Mouse (Mus musculus) hindbrain, embryonic 16.5 days (tissue): Measurements from ENCODE around the gene Tdrd12. TPM values are rescaled to one million over a fixed set of nuclear protein-coding genes. Genes with fewer than 3 reads are reported as not detected.
A peak's percentile ranks its signal among the peaks of the same experiment; 100 is the strongest.

ENCODE experiments used
- ATAC-seq: fragments of 200-750 bp; cut with Nextera tagmentation; 2 replicates; pipeline ENCODE4 v1.8.0; 2017; ENCODE audit warnings: moderate TSS enrichment, moderate library complexity
- H3K27ac ChIP-seq: fragments of 300-500 bp; sonication (generic); 2 replicates; pipeline ENCODE4 v1.5.1; 2014; ENCODE audit warnings: low read depth, mild to moderate bottlenecking, control low read depth, low read length, moderate library complexity
- H3K27me3 ChIP-seq: fragments of 300-500 bp; sonication (generic); replicated peaks from 2 replicates; pipeline ENCODE4 v1.6.1; 2014; ENCODE audit warnings: low read length; ENCODE audit not compliant: control insufficient read depth, insufficient read depth
- H3K36me3 ChIP-seq: fragments of 300-500 bp; sonication (generic); 2 replicates; pipeline ENCODE4 v1.6.1; 2014; ENCODE audit warnings: mild to moderate bottlenecking, low read length, moderate library complexity, mixed read lengths; ENCODE audit not compliant: control insufficient read depth, insufficient read depth
- H3K4me1 ChIP-seq: fragments of 300-500 bp; sonication (generic); 2 replicates; pipeline ENCODE4 v1.6.1; 2014; ENCODE audit warnings: low read depth, low read length; ENCODE audit not compliant: control insufficient read depth, insufficient read depth
- H3K4me2 ChIP-seq: fragments of 300-500 bp; sonication (generic); 2 replicates; pipeline ENCODE4 v1.6.1; 2014; ENCODE audit warnings: mild to moderate bottlenecking, low read length, control low read depth, moderate library complexity
- H3K4me3 ChIP-seq: fragments of 300-500 bp; sonication (generic); 2 replicates; pipeline ENCODE4 v1.5.1; 2014; ENCODE audit warnings: mild to moderate bottlenecking, low read length, control low read depth, moderate library complexity
- H3K9ac ChIP-seq: fragments of 300-500 bp; sonication (generic); 2 replicates; pipeline ENCODE4 v1.6.1; 2014; ENCODE audit warnings: low read depth, mild to moderate bottlenecking, control low read depth, low read length, moderate library complexity
- H3K9me3 ChIP-seq: fragments of 300-500 bp; sonication (generic); 2 replicates; pipeline ENCODE4 v1.6.1; 2014; ENCODE audit warnings: mild to moderate bottlenecking, low read length, moderate library complexity; ENCODE audit not compliant: control insufficient read depth
- WGBS: fragments of 180-500 bp; shearing (Covaris S2); extraction: QIAGEN DNeasy Blood & Tissue Kit; methylation state at CpG from one replicate; pipeline ENCODE4 v1.1.7; 2014; 5-methylcytosine and 5-hydroxymethylcytosine counted together
- polyA plus RNA-seq: library from polyadenylated mRNA; unstranded; fragments of >200 nt; fragmentation: Nextera tagmentation; extraction: Ambion mirVana; gene quantifications from 2 replicates; pipeline ENCODE4 v1.2.1, GENCODE M21; 2015

Tdrd12 gene
- polyA plus RNA-seq: 0.62 and 0.81 TPM in 2 replicates

DNA sequence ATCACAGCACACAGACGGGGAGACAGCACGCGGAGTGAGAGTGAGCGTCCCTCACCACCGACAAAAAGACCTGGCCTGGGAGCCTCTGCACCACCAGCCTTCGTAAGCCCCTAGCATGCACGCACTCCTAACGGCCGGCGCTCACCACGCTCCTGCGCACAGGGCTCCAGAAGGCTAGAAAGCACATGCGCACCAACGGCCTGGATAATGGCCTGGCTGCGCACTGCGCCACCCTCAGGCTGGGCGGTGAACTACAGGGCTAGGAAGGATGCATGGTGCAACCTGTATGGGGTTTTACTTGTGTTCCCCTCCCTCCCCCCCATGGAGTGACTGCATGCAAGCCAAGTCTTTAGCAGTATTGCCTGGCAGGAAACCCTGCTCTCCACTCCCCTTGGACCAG lies at the start of gene Tdrd12:
Tdrd12 (minus strand) TSS at position 184 of the 400 bp plus-strand sequence.
- Histone ChIP-seq H3K4me3 (no peak within 1 kb of the TSS), H3K27me3 (no peaks in the 10 kb centered on the region), H3K27ac (no peak within 1 kb of the TSS), H3K9me3 (no peaks in the 10 kb centered on the region), H3K36me3 (no peaks in the 10 kb centered on the region), H3K4me1 (no peaks in the 10 kb centered on the region), H3K4me2 (no peak within 1 kb of the TSS), H3K9ac (no peak within 1 kb of the TSS)
- 97% methylated on average over 17 of the region's 17 CpGs for WGBS
- no peak for ATAC-seq

DNA sequence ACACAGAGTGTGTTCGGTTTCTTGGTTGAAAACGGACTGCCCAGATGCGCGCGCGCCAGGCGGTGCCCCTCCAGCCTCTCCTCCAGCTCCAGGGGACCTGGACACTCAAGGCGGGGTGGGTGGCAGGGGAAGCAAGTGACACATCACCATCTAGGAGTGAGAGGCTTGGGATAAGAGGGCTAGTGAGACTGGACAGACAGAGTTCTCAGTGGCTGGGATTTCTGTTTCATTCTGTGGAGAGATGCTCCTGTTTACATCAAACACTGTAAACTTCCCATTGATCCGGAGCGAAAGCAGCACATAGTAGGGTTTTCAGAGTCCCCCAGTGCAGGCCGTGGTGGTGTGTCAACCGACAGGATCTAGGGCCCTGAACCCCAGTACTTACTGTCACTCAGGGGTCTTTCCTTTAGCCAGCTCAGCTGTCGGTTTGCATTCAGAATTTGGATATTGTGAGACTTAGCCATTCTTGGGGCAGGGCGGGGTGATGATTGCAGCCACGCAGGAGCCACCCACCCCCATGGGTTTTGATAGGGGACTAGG lies 49.4 kb upstream of the Tdrd12 start:
- peak overlapping the region; percentile 100 for H3K4me2 ChIP-seq
- H3K36me3 ChIP-seq: no peaks in the 10 kb centered on the region
- H3K27ac ChIP-seq: no peak overlapping the region
- ATAC-seq: no peak
- H3K27me3 ChIP-seq: peaks cover 20% of the 10 kb centered on the region
- peak overlapping the region; percentile 65 for H3K4me3 ChIP-seq
- H3K9ac ChIP-seq: peak overlapping the region; percentile 77
- H3K9me3 ChIP-seq: no peaks in the 10 kb centered on the region
- 22% methylated on average over 15 of the region's 15 CpGs for WGBS
- peaks cover 19% of the 10 kb centered on the region for H3K4me1 ChIP-seq

DNA sequence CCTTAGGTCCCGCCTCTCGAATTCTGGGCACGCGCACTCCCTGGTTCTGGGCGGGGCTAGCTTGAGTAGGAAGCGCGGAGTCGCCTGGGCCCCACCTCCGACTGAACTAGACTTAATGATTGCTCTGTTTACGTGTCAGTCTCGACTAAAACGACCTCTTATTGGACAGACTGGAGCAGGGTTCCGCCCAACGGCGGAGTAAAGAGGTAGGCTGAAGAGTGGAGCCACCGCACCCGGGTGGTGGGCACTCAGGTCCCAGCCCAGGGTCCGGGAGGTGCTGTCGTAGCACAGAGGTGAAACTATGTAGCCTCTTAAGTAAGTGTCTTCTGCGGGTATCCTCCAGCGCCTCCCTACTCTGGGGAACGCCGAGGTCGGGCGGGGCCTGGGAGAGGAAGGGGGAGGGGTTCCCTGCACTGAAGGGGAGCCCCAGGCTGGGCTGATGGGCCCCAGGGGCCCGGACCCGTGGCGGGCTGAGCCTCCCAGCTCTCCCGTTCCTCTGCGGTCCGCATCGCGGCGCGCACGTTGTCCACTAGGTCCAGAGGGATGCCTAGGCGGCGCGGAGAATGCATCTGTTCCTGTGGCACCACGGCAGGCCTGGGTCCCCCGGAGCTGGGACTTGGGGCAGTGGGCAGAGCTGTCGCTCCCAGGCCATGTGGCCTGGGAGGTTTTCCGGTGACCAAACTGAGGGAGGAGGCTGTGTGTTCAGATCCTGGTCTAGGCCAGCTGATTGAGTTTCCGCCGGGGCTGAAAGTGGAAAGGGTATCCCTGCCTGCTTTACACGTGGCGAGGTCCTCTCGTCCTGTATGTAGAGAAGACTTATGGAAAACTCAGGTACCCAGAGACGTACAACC lies 48.7 kb upstream of the Tdrd12 start, which contains the start of gene Ankrd27:
Ankrd27 (plus strand) TSS at position 190 of the 851 bp plus-strand sequence.
- Histone ChIP-seq H3K4me1 (peaks cover 19% of the 10 kb centered on the region), H3K27ac (peak within 1 kb of the TSS; percentile 66), H3K9ac (peak within 1 kb of the TSS; percentile 77), H3K4me2 (peak within 1 kb of the TSS; percentile 100), H3K9me3 (no peaks in the 10 kb centered on the region), H3K4me3 (peak within 1 kb of the TSS; percentile 65), H3K36me3 (no peaks in the 10 kb centered on the region), H3K27me3 (peaks cover 20% of the 10 kb centered on the region)
- whole genome bisulfite sequencing: under 1% methylated on average over 49 of the region's 49 CpGs
- peak; percentile 99 for ATAC-seq

DNA sequence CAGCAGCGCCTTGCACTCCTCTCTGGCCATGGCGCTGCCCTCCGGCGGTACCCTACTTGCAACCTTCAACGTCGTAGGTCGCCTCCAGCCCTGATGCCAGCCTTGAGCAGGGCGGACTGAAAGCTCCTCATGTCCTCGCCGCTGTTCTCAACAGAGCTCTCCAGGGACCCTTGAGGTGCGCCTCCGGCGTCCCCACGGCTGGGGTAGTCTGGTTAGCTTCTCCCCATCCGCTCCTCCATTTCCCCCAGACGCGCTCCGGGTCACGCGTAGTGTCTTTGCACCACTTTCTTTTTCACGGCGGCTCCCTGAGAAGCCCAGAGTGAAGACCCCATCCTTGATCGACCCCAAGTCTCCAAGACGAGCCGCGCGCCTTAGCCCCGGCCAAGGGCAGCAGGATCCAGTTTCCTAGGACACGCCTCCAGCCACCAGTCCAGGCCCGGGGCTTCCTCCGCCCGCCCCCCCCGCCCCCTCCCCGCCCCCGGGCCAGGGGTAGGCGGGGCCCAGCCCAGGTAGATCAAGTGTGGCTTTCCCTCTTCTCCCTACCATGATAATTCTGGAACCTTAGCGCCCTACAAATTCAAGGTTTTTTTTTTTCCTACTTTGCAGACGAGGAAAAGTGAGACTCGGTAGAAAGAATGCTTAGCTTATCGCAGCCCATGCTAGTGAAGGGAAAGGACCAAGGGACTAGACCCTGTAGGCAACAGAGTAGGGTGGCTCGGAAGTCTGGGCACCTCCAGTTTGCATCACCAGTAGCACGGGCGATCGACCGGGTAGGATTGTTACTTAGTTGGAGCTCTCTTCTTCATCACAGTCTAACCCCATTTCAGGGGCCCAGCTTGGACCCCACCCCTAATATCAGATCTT lies 47.9 kb upstream of the Tdrd12 start, which contains the start of gene Rgs9bp:
Rgs9bp (minus strand) TSS at position 392 of the 864 bp plus-strand sequence.
- peak within 1 kb of the TSS; percentile 65 for H3K4me3 ChIP-seq
- peak within 1 kb of the TSS; percentile 100 for H3K4me2 ChIP-seq
- peak within 1 kb of the TSS; percentile 77 for H3K9ac ChIP-seq
- peak; percentile 79; the same call in 1 of the 2 replicates for ATAC-seq
- H3K27ac ChIP-seq: peak within 1 kb of the TSS; percentile 66
- peaks cover 19% of the 10 kb centered on the region for H3K4me1 ChIP-seq
- no peaks in the 10 kb centered on the region for H3K9me3 ChIP-seq
- H3K27me3 ChIP-seq: peaks cover 20% of the 10 kb centered on the region
- 1% methylated on average over 33 of the region's 45 CpGs for WGBS
- H3K36me3 ChIP-seq: no peaks in the 10 kb centered on the region

GRCm38 (mm10) chr7:35584786-35585190 lies 47.2 kb upstream of the Tdrd12 start:
- Histone ChIP-seq H3K27ac (no peak overlapping the region), H3K36me3 (no peaks in the 10 kb centered on the region), H3K4me3 (peak overlapping the region; percentile 65), H3K9ac (peak overlapping the region; percentile 59), H3K4me1 (peaks cover 19% of the 10 kb centered on the region), H3K27me3 (peaks cover 20% of the 10 kb centered on the region), H3K4me2 (peak overlapping the region; percentile 100), H3K9me3 (no peaks in the 10 kb centered on the region)
- ATAC-seq: no peak
- under 1% methylated on average over 50 of the region's 50 CpGs for WGBS

- Histone ChIP-seq H3K27me3 (peaks cover 20% of the 10 kb centered on the region), H3K4me2 (peak overlapping the region; percentile 100), H3K4me1 (peaks cover 19% of the 10 kb centered on the region), H3K27ac (no peak overlapping the region), H3K4me3 (peak overlapping the region; percentile 65), H3K9ac (peak overlapping the region; percentile 59), H3K36me3 (no peaks in the 10 kb centered on the region), H3K9me3 (no peaks in the 10 kb centered on the region)
- ATAC-seq: no peak
- 4% methylated on average over 36 of the region's 36 CpGs for WGBS
Measured at GRCm38 (mm10) chr7:35584068-35584785, 46.7 kb upstream of the Tdrd12 start.

DNA sequence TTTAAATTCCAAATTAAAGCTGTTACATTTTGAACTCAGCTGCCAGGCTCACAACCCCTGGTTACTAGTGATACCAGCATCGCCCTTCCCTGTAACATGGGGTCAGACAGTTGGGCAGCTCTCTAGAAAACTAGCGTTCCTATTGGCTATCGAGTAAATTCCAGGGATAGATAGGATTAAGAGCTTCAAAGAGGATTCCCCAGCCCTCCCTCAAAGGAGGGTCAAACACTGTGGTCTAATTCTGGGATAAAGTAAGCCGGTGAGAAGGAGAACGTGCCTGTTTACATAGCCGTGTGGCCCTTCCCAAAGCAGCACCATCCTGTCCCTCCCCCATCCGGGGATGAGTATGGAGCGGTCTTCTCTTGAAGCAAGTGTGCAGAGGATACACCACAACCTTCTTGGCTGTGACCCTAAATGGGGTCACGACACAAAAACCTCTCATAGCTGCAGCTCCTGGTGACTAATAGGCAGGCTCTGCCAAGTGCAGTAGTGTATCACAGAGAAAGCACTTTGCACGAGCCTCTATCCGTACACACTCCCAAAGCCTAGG lies 46.0 kb upstream of the Tdrd12 start:
- no peak for ATAC-seq
- Histone ChIP-seq H3K36me3 (no peaks in the 10 kb centered on the region), H3K9ac (no peak overlapping the region), H3K27ac (no peak overlapping the region), H3K27me3 (peaks cover 20% of the 10 kb centered on the region), H3K4me2 (no peak overlapping the region), H3K4me3 (no peak overlapping the region), H3K4me1 (peaks cover 19% of the 10 kb centered on the region), H3K9me3 (no peaks in the 10 kb centered on the region)
- 20% methylated on average over 11 of the region's 11 CpGs for WGBS

GRCm38 (mm10) chr7:35582719-35583118 lies 45.2 kb upstream of the Tdrd12 start:
- no peak for ATAC-seq
- no peak overlapping the region for H3K4me2 ChIP-seq
- H3K27me3 ChIP-seq: peaks cover 20% of the 10 kb centered on the region
- H3K9me3 ChIP-seq: no peaks in the 10 kb centered on the region
- H3K4me3 ChIP-seq: no peak overlapping the region
- H3K36me3 ChIP-seq: no peaks in the 10 kb centered on the region
- H3K27ac ChIP-seq: no peak overlapping the region
- H3K9ac ChIP-seq: no peak overlapping the region
- WGBS: 75% methylated on average over 5 of the region's 5 CpGs
- H3K4me1 ChIP-seq: peaks cover 19% of the 10 kb centered on the region
